Mouse (Mus musculus) brain, embryonic 14.5 days (tissue): ENCODE results near the gene Gstm3.
"Not testable (repeated sequence)": the region's sequence is repeated elsewhere in the genome, so short reads cannot be mapped to it uniquely, and the experiment has no call there.

Source experiments
- CTCF ChIP-seq: fragments of 200-500 bp; IDR thresholded peaks from 2 replicates; pipeline ENCODE4 v1.5.1; 2012; ENCODE audit warnings: inconsistent platforms, mild to moderate bottlenecking, moderate library complexity, borderline replicate concordance; ENCODE audit not compliant: insufficient read depth, insufficient read length; ENCODE audit errors: extremely low read depth
- POLR2A ChIP-seq: fragments of 200-500 bp; IDR thresholded peaks from 2 replicates; pipeline ENCODE4 v1.6.1; 2012; ENCODE audit warnings: mild to moderate bottlenecking, inconsistent platforms, borderline replicate concordance; ENCODE audit not compliant: poor library complexity, insufficient read depth, insufficient read length, severe bottlenecking; ENCODE audit errors: extremely low read depth

DNA sequence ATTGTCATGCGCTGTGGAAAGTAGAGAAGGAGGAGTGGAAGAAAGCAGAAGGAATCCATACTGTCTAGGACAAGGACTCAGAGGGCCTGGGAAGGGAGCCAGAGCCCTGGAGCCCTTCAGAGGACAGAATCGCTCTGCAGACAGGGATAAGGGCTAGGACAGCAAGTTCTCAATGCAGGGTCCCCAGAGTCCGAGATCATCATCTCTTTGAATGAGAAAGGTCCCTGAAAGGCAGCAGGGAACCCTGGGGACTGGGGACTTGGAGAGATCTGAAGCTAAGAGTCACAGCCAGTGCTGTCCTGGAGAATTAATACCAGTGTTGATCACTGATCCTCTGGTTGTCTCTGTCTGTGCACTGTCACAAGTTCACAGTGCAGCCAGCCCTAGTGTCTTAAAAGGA lies 2.0 kb upstream of the Gstm3 start:
- not testable (repeated sequence) for TF ChIP-seq POLR2A, CTCF
